Mouse (Mus musculus) induced T-regulatory cell, adult 2 months (primary cell): ENCODE data around the gene Srebf1.

ENCODE experiments used
- DNase-seq: peaks from one replicate; pipeline ENCODE4 v3.0.0-alpha.2; 2012; ENCODE audit warnings: low read depth

The Srebf1 gene

GRCm38 (mm10) chr11:60178005-60178404 lies 44.4 kb downstream of the Srebf1 start:
- DNase-seq: no peak

- DNase-seq: peak; percentile 19
Measured at GRCm38 (mm10) chr11:60176975-60177657, 45.3 kb downstream of the Srebf1 start.

- peak; percentile 65 for DNase-seq
Measured at GRCm38 (mm10) chr11:60176182-60176974, 46.0 kb downstream of the Srebf1 start.

GRCm38 (mm10) chr11:60175371-60176181 lies 46.8 kb downstream of the Srebf1 start:
- peak; percentile 51 for DNase-seq

- DNase-seq: no peak
Measured at GRCm38 (mm10) chr11:60173606-60174184, 48.7 kb downstream of the Srebf1 start.

GRCm38 (mm10) chr11:60172074-60172473 lies 50.3 kb downstream of the Srebf1 start:
- no peak for DNase-seq

- DNase-seq: no peak
Measured at GRCm38 (mm10) chr11:60168780-60169179, 53.6 kb downstream of the Srebf1 start.

GRCm38 (mm10) chr11:60165076-60165475 lies 57.3 kb downstream of the Srebf1 start:
- no peak for DNase-seq

GRCm38 (mm10) chr11:60164450-60164849 lies 57.9 kb downstream of the Srebf1 start:
- DNase-seq: no peak

- no peak for DNase-seq
Measured at GRCm38 (mm10) chr11:60163362-60163761, 59.0 kb downstream of the Srebf1 start.

- DNase-seq: no peak
Measured at GRCm38 (mm10) chr11:60162547-60162946, 59.8 kb downstream of the Srebf1 start.

- DNase-seq: no peak
Measured at GRCm38 (mm10) chr11:60161146-60161874, 61.1 kb downstream of the Srebf1 start.

- DNase-seq: no peak
Measured at GRCm38 (mm10) chr11:60160454-60161114, 61.8 kb downstream of the Srebf1 start.

- DNase-seq: no peak
Measured at GRCm38 (mm10) chr11:60159955-60160354, 62.4 kb downstream of the Srebf1 start.

- DNase-seq: no peak
Measured at GRCm38 (mm10) chr11:60158271-60158670, 64.1 kb downstream of the Srebf1 start.

GRCm38 (mm10) chr11:60155690-60156089 lies 66.7 kb downstream of the Srebf1 start:
- no peak for DNase-seq

- no peak for DNase-seq
Measured at GRCm38 (mm10) chr11:60153936-60154335, 68.4 kb downstream of the Srebf1 start.

GRCm38 (mm10) chr11:60152339-60152738 lies 70.0 kb downstream of the Srebf1 start:
- DNase-seq: no peak

- no peak for DNase-seq
Measured at GRCm38 (mm10) chr11:60150677-60151076, 71.7 kb downstream of the Srebf1 start.
